Mouse (Mus musculus) embryonic facial prominence, embryonic 10.5 days (tissue): ENCODE results near the gene P2ry2. TPM values are rescaled to one million over a fixed set of nuclear protein-coding genes. Genes with fewer than 3 reads are reported as not detected.

Experiments
- DNase-seq: peaks from one replicate; pipeline ENCODE4 v3.0.0-alpha.2; 2017; ENCODE audit warnings: low spot score
- H3K27ac ChIP-seq: fragments of 300-500 bp; sonication (generic); replicated peaks from 2 replicates; pipeline ENCODE4 v1.5.1; 2016; ENCODE audit warnings: mild to moderate bottlenecking
- H3K27me3 ChIP-seq: fragments of 300-500 bp; sonication (generic); replicated peaks from 2 replicates; pipeline ENCODE4 v1.6.1; 2016; ENCODE audit warnings: low read depth, mild to moderate bottlenecking; ENCODE audit not compliant: poor library complexity, severe bottlenecking
- H3K36me3 ChIP-seq: fragments of 300-500 bp; sonication (generic); replicated peaks from 2 replicates; pipeline ENCODE4 v1.6.1; 2016; ENCODE audit warnings: mild to moderate bottlenecking, moderate library complexity
- H3K4me1 ChIP-seq: fragments of 300-500 bp; sonication (generic); 2 replicates; pipeline ENCODE4 v1.6.1; 2016
- H3K4me3 ChIP-seq: fragments of 300-500 bp; sonication (generic); 2 replicates; pipeline ENCODE4 v1.5.1; 2016; ENCODE audit warnings: mild to moderate bottlenecking, moderate library complexity
- H3K9me3 ChIP-seq: fragments of 300-500 bp; sonication (generic); 2 replicates; pipeline ENCODE4 v1.6.1; 2016; ENCODE audit warnings: mild to moderate bottlenecking
- WGBS: fragments of 180-500 bp; shearing (Covaris S2); methylation state at CpG from one replicate; pipeline ENCODE4 v1.1.7; 2016; 5-methylcytosine and 5-hydroxymethylcytosine counted together
- polyA plus RNA-seq: library from polyadenylated mRNA; unstranded; fragments of >200 nt; fragmentation: Nextera tagmentation; extraction: Ambion mirVana; gene quantifications from 2 replicates; pipeline ENCODE4 v1.2.1, GENCODE M21; 2016

P2ry2 gene
- polyA plus RNA-seq, 1 experiment from 2014 or later, result 0.31 TPM

- peaks cover 41% of the 10 kb centered on the region for H3K27me3 ChIP-seq
- H3K9me3 ChIP-seq, result no peaks in the 10 kb centered on the region
- no peak overlapping the region for H3K27ac ChIP-seq
- peaks cover 8% of the 10 kb centered on the region for H3K4me1 ChIP-seq
- DNase-seq, result no peak
- H3K36me3 ChIP-seq, result no peaks in the 10 kb centered on the region
- WGBS, result 85% methylated on average over 6 of the region's 6 CpGs
- no peak overlapping the region for H3K4me3 ChIP-seq
These were observed 44.3 kb downstream of the P2ry2 start for GRCm38 (mm10) chr7:100968376-100968775.

- no peak for DNase-seq
- Histone ChIP-seq H3K9me3 (no peaks in the 10 kb centered on the region), H3K27ac (no peak overlapping the region), H3K4me3 (no peak overlapping the region), H3K36me3 (no peaks in the 10 kb centered on the region), H3K4me1 (peaks cover 13% of the 10 kb centered on the region), H3K27me3 (peaks cover 36% of the 10 kb centered on the region)
- 78% methylated on average over 9 of the region's 9 CpGs for WGBS
These were observed 44.8 kb downstream of the P2ry2 start for GRCm38 (mm10) chr7:100967850-100968249.

GRCm38 (mm10) chr7:100966014-100966413 lies 46.7 kb downstream of the P2ry2 start:
- no peaks in the 10 kb centered on the region for H3K9me3 ChIP-seq
- peaks cover 13% of the 10 kb centered on the region for H3K4me1 ChIP-seq
- no peak overlapping the region for H3K27ac ChIP-seq
- WGBS, result 74% methylated on average over 7 of the region's 7 CpGs
- H3K36me3 ChIP-seq, result no peaks in the 10 kb centered on the region
- H3K27me3 ChIP-seq, result peaks cover 17% of the 10 kb centered on the region
- DNase-seq, result no peak
- H3K4me3 ChIP-seq, result no peak overlapping the region

GRCm38 (mm10) chr7:100965079-100965478 lies 47.6 kb downstream of the P2ry2 start:
- DNase-seq, result peak; percentile 45

GRCm38 (mm10) chr7:100964242-100964641 lies 48.4 kb downstream of the P2ry2 start:
- H3K27me3 ChIP-seq, result peaks cover 13% of the 10 kb centered on the region
- 72% methylated on average over 6 of the region's 6 CpGs for WGBS
- no peak for DNase-seq
- no peak overlapping the region for H3K4me3 ChIP-seq
- H3K9me3 ChIP-seq, result no peaks in the 10 kb centered on the region
- no peaks in the 10 kb centered on the region for H3K36me3 ChIP-seq
- H3K4me1 ChIP-seq, result peaks cover 13% of the 10 kb centered on the region
- H3K27ac ChIP-seq, result peak overlapping the region; percentile 25; the same call in 1 of the 2 replicates

More at GRCm38 (mm10) chr7:100965079-100965478, 47.6 kb downstream of the P2ry2 start:
- Histone ChIP-seq H3K9me3 (no peaks in the 10 kb centered on the region), H3K4me3 (no peak overlapping the region), H3K36me3 (no peaks in the 10 kb centered on the region), H3K4me1 (peaks cover 13% of the 10 kb centered on the region), H3K27me3 (peaks cover 16% of the 10 kb centered on the region), H3K27ac (no peak overlapping the region)
- WGBS, result 23% methylated on average over 4 of the region's 4 CpGs

- WGBS, result 64% methylated on average over 8 of the region's 8 CpGs
- Histone ChIP-seq H3K9me3 (no peaks in the 10 kb centered on the region), H3K4me1 (peaks cover 13% of the 10 kb centered on the region), H3K27me3 (peaks cover 7% of the 10 kb centered on the region), H3K27ac (no peak overlapping the region), H3K4me3 (no peak overlapping the region), H3K36me3 (no peaks in the 10 kb centered on the region)
- no peak for DNase-seq
These were observed 49.3 kb downstream of the P2ry2 start for GRCm38 (mm10) chr7:100963381-100963780.

- Histone ChIP-seq H3K4me3 (no peak overlapping the region), H3K27ac (0 out of 2 replicates have a peak overlapping the region, but pooled peaks have one; percentile 6), H3K9me3 (no peaks in the 10 kb centered on the region), H3K36me3 (no peaks in the 10 kb centered on the region), H3K27me3 (no peaks in the 10 kb centered on the region; the same call in 1 of the 2 replicates), H3K4me1 (peaks cover 13% of the 10 kb centered on the region)
- WGBS, result 79% methylated on average over 7 of the region's 7 CpGs
- no peak for DNase-seq
These were observed 51.5 kb downstream of the P2ry2 start for GRCm38 (mm10) chr7:100961146-100961545.

GRCm38 (mm10) chr7:100960462-100960861 lies 52.2 kb downstream of the P2ry2 start:
- WGBS, result 80% methylated on average over 2 of the region's 2 CpGs
- H3K9me3 ChIP-seq, result no peaks in the 10 kb centered on the region
- H3K4me1 ChIP-seq, result peaks cover 13% of the 10 kb centered on the region
- no peaks in the 10 kb centered on the region; the same call in 1 of the 2 replicates for H3K27me3 ChIP-seq
- H3K27ac ChIP-seq, result no peak overlapping the region
- no peak overlapping the region for H3K4me3 ChIP-seq
- H3K36me3 ChIP-seq, result no peaks in the 10 kb centered on the region
- DNase-seq, result no peak

- Histone ChIP-seq H3K4me3 (no peak overlapping the region), H3K27me3 (no peaks in the 10 kb centered on the region), H3K4me1 (peaks cover 8% of the 10 kb centered on the region), H3K9me3 (no peaks in the 10 kb centered on the region), H3K36me3 (no peaks in the 10 kb centered on the region), H3K27ac (no peak overlapping the region)
- 94% methylated on average over 2 of the region's 2 CpGs for WGBS
- DNase-seq, result peak; percentile 32
These were observed 54.2 kb downstream of the P2ry2 start for GRCm38 (mm10) chr7:100958426-100958825.

GRCm38 (mm10) chr7:100952686-100953085 lies 60.0 kb downstream of the P2ry2 start:
- 86% methylated on average over 7 of the region's 7 CpGs for WGBS
- Histone ChIP-seq H3K27ac (peak overlapping the region; percentile 16; the same call in 1 of the 2 replicates), H3K9me3 (no peaks in the 10 kb centered on the region)

GRCm38 (mm10) chr7:100951903-100952302 lies 60.8 kb downstream of the P2ry2 start:
- Histone ChIP-seq H3K4me1 (peaks cover 27% of the 10 kb centered on the region), H3K27me3 (no peaks in the 10 kb centered on the region; the same call in 1 of the 2 replicates), H3K4me3 (no peak overlapping the region), H3K36me3 (no peaks in the 10 kb centered on the region), H3K9me3 (no peaks in the 10 kb centered on the region), H3K27ac (no peak overlapping the region)
- 57% methylated on average over 2 of the region's 2 CpGs for WGBS
- no peak for DNase-seq

More at GRCm38 (mm10) chr7:100952686-100953085, 60.0 kb downstream of the P2ry2 start:
- DNase-seq, result no peak
- peaks cover 24% of the 10 kb centered on the region for H3K4me1 ChIP-seq
- H3K4me3 ChIP-seq, result no peak overlapping the region
- no peaks in the 10 kb centered on the region; the same call in 1 of the 2 replicates for H3K27me3 ChIP-seq
- no peaks in the 10 kb centered on the region for H3K36me3 ChIP-seq

GRCm38 (mm10) chr7:100950481-100951010 lies 62.1 kb downstream of the P2ry2 start:
- Histone ChIP-seq H3K4me1 (peaks cover 34% of the 10 kb centered on the region), H3K9me3 (no peaks in the 10 kb centered on the region), H3K4me3 (no peak overlapping the region), H3K27ac (no peak overlapping the region), H3K36me3 (no peaks in the 10 kb centered on the region), H3K27me3 (no peaks in the 10 kb centered on the region; the same call in 1 of the 2 replicates)
- no peak for DNase-seq
- 52% methylated on average over 12 of the region's 12 CpGs for WGBS

GRCm38 (mm10) chr7:100950031-100950430 lies 62.6 kb downstream of the P2ry2 start:
- H3K27me3 ChIP-seq, result no peaks in the 10 kb centered on the region; the same call in 1 of the 2 replicates
- no peaks in the 10 kb centered on the region for H3K36me3 ChIP-seq
- WGBS, result 65% methylated on average over 5 of the region's 5 CpGs
- H3K4me3 ChIP-seq, result no peak overlapping the region
- no peak for DNase-seq
- peaks cover 34% of the 10 kb centered on the region for H3K4me1 ChIP-seq
- no peaks in the 10 kb centered on the region for H3K9me3 ChIP-seq
- peak overlapping the region; percentile 30; the same call in 1 of the 2 replicates for H3K27ac ChIP-seq
